Mouse (Mus musculus): ENCODE measurements at regions not wholly inside any gene's neighbourhood (a gene's known extent, or its start where the extent isn't known, plus 50 kb on each side); places are given as distances from the start of the nearest gene placed in this dataset.

- no peak for DNase-seq (ENCODE audit: low read depth, low spot score)
These were observed 296.9 kb upstream of the Gm21798 start for GRCm38 (mm10) chr15:64520568-64520967.

DNA sequence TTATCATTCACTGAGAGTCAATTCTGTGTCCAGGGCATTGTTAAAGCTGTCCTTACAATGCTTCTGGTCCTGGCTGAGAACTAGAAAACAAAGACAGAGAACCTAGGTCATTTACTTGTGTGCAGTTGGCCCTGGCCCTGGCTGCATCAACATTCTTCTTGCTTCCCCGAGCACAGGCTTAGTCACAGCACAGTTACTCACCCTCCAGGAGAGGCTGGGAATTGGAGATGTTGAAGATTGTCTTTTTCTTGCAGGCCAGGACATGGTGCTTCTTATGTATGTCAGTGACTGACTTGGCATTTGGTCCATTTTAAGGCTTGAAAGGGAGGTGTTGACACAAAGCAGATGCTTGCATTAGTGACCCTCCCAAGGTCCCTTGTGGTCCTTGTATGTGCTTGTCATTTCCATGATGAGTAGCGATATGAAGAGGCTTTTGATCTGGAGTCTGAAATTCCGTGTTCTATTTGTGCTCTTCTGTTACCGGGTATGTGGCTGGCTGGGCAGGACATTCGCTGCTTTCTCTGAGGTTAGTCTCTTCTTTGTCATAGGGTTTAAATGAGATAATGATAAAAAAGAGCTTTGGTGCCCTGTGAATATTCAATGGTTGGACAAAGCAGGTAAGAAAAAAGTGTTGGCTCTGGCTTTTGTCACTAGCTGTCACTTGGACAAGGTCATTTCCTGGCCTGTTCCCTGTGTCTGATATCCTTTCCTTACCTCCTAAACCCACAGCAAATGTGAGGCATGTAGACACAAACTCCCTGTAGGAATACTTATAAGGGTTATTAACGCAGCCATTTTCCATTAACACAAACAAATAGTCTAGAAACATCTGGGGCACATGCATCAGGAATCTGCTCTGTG is 285.0 kb upstream of the Gm21798 start:
- no peak for DNase-seq (ENCODE audit: low read depth, low spot score)

GRCm38 (mm10) chr15:64533169-64533795 is 284.2 kb upstream of the Gm21798 start:
- DNase-seq (ENCODE audit: low read depth, low spot score) = no peak

DNA sequence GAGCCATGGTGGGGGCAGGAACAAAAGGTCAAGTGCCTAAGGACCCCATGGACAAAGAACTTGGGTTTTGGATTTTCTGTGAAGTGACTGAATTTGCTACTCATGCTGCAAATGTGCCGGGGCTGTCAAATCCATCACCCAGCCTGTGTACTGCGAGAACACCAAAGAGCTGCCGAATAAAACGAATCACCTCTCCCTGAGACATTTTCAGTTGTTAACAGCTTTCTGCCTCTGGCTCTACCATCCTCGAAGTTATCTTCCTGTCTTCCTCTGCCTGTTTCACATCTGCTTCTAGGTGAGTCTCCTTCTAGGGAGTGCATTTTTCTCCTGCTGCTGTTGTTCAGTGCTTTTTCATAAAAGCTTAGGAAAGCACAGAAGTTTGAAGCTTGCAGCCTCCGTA is 283.3 kb upstream of the Gm21798 start:
- no peak for DNase-seq (ENCODE audit: low read depth, low spot score)

- DNase-seq (ENCODE audit: low read depth, low spot score) = no peak
These were observed 282.3 kb upstream of the Gm21798 start for GRCm38 (mm10) chr15:64535160-64535559.

DNA sequence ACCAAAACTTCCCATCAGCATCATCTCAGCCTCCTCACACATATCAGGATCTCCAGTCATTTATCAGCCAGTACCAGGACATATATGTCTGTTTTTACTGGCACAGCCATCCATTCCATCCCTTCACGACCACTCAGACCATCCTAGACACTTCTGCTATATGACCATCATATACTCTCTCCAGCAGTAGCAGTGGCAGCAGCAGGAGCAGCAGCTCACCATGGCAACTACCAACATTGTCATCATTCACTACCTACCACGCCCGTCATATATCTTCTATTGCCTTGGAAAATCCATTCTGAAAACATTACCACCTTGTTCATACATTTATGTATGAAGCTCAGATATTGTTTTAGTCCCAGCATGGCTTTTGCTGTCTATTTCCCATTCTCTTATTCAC is 276.1 kb upstream of the Gm21798 start:
- no peak for DNase-seq (ENCODE audit: low read depth, low spot score)

GRCm38 (mm10) chr15:64542250-64542901 is 275.1 kb upstream of the Gm21798 start:
- no peak for DNase-seq (ENCODE audit: low read depth, low spot score)

DNA sequence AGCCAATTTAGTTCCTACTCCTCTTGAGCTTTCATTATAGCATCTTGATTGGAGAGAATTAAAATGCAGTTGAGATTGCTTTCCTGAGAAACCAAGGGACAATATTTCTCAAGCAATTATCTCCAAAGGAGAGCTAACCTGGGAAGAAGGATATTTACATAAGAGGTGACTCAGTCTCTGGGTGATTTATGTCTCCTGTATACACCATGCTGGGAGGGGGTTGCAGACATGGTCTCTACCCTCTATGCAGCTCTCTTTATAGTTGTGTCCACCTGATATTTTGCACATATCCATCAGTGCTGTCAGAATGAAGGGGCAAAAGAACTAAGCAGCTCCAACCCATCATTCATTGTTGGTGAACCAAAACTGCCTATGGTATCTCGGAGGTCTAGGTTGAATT is 274.6 kb upstream of the Gm21798 start:
- no peak for DNase-seq (ENCODE audit: low read depth, low spot score)

DNA sequence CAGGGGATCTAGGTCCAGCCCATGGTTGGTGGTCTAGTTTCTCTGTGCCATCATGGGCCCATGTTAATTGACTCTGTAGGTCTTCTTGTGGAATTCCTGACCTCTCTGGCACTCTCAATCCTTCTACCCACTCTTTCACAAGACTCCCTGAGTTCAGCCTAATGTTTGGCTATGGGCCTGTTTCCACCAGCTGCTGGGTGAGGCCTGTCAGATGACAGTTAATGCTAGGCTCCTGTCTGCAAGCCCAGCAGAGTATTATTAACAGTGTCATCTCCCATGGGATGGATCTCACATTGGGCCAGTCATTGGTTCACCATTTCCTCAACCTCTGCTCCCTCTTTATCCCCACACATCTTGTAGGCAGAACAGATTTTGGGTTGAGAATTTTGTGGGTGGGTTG is 271.5 kb upstream of the Gm21798 start:
- no peak for DNase-seq (ENCODE audit: low read depth, low spot score)

GRCm38 (mm10) chr15:64557540-64557939 is 260.0 kb upstream of the Gm21798 start:
- no peak for DNase-seq (ENCODE audit: low read depth, low spot score)

DNA sequence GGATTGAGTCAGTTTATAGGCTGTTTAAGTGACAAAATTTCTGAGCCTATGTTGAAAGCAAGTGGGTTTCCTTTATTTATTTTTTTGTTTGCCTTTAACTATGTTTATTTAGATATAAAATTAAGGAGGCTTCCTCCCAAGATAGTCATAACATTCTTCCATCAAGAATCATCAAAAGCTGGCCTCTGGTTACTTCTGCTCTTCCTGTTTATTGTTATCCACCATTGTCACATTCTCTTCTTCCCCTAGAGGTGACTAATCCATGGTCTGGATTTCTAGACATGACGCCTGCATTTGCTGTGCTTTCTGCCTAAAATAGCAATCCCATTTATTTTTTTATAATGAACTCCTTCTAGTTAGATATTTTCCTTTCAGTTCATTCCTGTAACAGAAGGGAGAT is 259.3 kb upstream of the Gm21798 start:
- no peak for DNase-seq (ENCODE audit: low read depth, low spot score)

DNA sequence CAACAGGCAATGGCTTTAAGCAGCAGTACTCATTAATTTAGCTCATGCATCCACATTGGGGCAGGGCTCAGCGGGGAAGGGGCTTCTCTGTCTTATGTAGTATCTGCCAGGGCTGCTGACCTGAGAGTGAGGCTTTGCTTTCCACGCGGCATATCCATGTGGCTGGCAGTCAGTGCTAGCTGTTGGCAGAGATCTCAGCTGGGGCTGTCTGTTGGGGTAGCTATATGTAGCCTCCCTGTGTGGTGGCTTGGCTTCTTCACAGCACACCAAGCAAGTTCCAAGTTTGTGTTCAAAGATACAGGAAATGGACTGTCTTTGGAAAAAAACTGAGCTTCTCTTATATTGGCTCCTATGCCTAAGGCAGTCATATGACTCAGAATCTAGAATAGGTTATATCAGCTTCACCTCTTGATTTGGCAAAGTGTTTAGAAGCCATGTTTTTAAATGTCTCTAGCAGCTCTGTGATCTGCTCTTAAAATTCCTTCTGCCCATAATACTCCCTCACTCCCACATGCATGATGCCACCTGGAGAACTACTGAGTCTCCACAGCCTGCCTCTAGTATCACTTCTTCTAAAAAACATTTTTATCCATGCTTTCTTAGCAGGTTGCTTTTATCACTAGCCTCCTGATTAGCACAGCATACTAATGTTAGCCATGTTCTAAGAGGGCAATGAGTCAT is 254.9 kb upstream of the Gm21798 start:
- no peak for DNase-seq (ENCODE audit: low read depth, low spot score)

- DNase-seq (ENCODE audit: low read depth, low spot score) = no peak
These were observed 252.8 kb upstream of the Gm21798 start for GRCm38 (mm10) chr15:64564703-64565102.

DNA sequence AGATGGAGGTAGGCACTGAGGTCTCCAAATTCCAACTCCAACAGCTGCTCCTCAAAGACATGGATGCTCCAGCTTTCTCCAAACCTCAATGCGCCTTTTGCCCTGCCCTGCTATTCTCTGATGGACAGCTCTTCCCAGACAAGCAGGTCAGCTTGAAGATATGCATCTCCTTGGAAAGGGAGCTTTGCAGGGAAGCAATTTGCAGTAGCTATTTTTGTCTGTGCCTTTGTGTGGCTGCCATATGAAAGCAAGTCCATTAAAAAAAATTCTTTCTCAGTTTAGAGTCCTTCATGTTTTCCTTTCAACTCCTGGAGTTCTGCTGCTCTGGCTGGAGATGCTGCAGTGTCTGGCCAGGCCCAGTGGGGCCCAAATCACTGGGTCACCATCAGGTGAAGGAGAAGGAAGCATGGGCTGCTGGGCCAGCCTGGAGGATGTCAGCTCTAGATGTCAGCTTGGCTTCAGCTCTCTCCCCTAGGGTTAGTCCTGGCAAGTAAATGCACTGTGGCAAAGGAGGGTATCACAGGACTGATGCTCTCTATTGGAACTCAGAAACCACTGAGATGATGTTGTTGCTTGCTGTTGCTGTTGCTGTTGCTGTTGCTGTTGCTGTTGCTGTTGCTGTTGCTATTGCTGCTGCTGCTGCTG is 240.5 kb upstream of the Gm21798 start:
- no peak for DNase-seq (ENCODE audit: low read depth, low spot score)

DNA sequence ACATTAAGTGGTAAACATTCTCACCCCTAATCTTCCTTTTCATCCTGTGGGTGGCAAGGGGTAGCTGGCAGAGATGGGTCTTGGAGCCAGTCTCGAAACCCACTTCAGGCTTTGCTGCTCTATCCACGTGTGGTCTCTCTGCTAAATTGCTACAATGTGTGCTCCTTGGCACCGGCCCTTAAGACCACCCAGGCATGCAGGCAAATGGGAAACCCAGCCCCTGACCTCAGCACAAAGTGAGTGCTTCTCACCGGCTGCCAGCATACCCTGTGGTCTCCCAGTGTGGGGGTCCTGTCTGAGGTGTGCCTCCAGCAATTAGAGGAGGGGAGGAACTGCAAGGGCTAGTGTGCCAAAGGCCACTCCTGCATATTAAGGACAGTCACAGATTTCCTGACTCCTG is 238.5 kb upstream of the Gm21798 start:
- no peak for DNase-seq (ENCODE audit: low read depth, low spot score)

GRCm38 (mm10) chr15:64580481-64580880 is 237.0 kb upstream of the Gm21798 start:
- DNase-seq (ENCODE audit: low read depth, low spot score) = no peak

DNA sequence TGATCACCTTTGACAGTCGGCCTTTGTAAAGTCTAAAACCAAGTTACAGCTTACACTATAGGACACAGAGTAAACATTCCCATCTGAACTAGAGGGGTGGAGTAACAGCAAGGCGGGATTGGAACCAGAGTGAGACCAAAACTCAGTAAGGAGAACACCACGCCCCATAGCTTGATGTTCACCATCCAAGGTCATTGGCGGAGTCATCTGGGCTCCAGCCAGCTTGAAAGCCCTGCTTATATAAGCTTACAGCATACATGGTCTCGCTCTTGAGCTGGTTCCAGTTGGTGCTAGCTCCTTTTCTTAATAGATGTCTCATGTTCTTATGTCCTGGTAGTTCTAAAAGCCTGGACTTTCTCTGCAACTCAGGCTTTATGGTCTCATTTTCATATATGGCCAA is 236.4 kb upstream of the Gm21798 start:
- no peak for DNase-seq (ENCODE audit: low read depth, low spot score)

GRCm38 (mm10) chr15:64584129-64584528 is 233.4 kb upstream of the Gm21798 start:
- DNase-seq (ENCODE audit: low read depth, low spot score) = no peak

- no peak for DNase-seq (ENCODE audit: low read depth, low spot score)
These were observed 230.7 kb upstream of the Gm21798 start for GRCm38 (mm10) chr15:64586776-64587175.

DNA sequence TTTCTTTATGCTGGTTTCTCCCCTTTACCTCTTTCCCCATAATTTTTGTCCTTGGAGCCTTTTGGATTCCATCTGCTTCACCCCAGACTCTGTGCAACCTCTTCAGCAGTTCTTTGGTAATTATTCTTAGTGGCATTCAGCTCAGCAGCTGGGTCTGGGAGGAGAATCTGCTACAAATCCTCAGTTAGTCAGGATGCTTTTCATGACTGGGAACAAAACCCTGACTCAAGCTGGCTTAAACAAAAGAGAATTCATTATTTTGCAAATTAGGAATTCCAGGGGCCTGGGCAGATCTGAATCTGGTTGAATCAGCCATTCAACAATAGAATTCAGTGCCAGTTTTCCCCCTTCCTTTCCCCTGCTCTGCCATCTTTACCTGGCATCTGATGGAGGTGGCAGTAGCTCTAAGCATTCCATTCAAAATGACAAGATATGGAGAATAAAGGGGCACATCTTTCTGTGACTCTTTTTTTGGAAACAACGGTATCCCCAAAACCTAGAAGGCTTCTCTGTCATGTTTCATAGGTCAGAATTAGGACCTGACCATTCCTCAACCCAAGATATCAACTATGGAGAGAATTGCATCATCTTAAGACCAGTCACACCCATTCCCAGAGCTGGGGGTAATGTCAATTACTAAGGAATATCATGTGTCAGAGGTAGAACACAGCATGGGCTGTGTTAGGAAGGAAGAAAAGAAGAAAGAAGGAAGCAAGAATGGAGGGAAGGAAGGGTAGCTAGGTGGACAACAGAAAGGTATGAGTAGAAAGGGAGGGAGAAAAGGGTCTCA is 227.2 kb upstream of the Gm21798 start:
- DNase-seq (ENCODE audit: low read depth, low spot score) = no peak

- DNase-seq (ENCODE audit: low read depth, low spot score) = no peak
These were observed 204.0 kb upstream of the Gm21798 start for GRCm38 (mm10) chr15:64613503-64613902.

Data from retina, postnatal 7 days (tissue).